ENCODE assay signal across 29 mouse cellular contexts in genomic region chrX:145499101-145499500, GRCm38 (mm10). TPM values are rescaled to one million over a fixed set of nuclear protein-coding genes. Genes with fewer than 3 reads are reported as not detected.
DNase-seq lines count a peak whose midpoint lies in the region; ATAC-seq and TF ChIP-seq lines count a peak whose summit lies in the region.
"Had no signal": no experiment of that assay in that cellular context is flagged by ENCODE, and none has a peak within 500 bp of the region (broad histone marks: within the 10 kb centered on the region; RNA-seq: fewer than 3 reads in every experiment).

No protein-coding gene starts in this region.

- H3K9ac ChIP-seq in embryonic facial prominence, embryonic 14.5 days (ENCODE audit: low read depth, low read length) = no peak overlapping the region
- no peak overlapping the region for H3K9ac ChIP-seq in limb, embryonic 14.5 days (ENCODE audit: low read depth, low read length, severe bottlenecking)
- H3K9ac ChIP-seq in heart, adult 2 months (ENCODE audit: low read depth, low read length) = no peak overlapping the region
- H3K9ac ChIP-seq: embryonic facial prominence, embryonic 15.5 days; forebrain, postnatal 0 days; heart, embryonic 12.5 days; heart, embryonic 15.5 days; hindbrain, embryonic 13.5 days; intestine, embryonic 15.5 days had no signal

- intact Hi-C loops in gastrocnemius, adult 2 months (cut with DNase I) = no loop called here
- intact Hi-C loops in heart, adult 2 months (cut with DNase I) = no loop called here

- no peaks in the 10 kb centered on the region; the same call in 1 of the 2 replicates for H3K4me1 ChIP-seq in embryonic facial prominence, embryonic 14.5 days (ENCODE audit: control insufficient read depth, insufficient read depth, low read length)
- peaks cover 6% of the 10 kb centered on the region; the same call in 1 of the 2 replicates for H3K4me1 ChIP-seq in limb, embryonic 14.5 days (ENCODE audit: control insufficient read depth, insufficient read depth, low read length)
- peaks cover 1% of the 10 kb centered on the region; the same call in 1 of the 2 replicates for H3K4me1 ChIP-seq in heart, adult 2 months (ENCODE audit: control insufficient read depth, insufficient read depth, low read length)
- H3K4me1 ChIP-seq: embryonic facial prominence, embryonic 15.5 days; heart, embryonic 15.5 days; intestine, embryonic 15.5 days had no signal

- H3K27ac ChIP-seq in gastrocnemius, adult 2 months = peak overlapping the region; percentile 63; the same call in 1 of the 2 replicates
- 0 out of 2 replicates have a peak overlapping the region, but pooled peaks have one; percentile 15 for H3K27ac ChIP-seq in embryonic facial prominence, embryonic 14.5 days (replicated peaks; ENCODE audit: low read depth, low read length)
- no peak overlapping the region for H3K27ac ChIP-seq in limb, embryonic 14.5 days (replicated peaks; ENCODE audit: low read depth, low read length)
- H3K27ac ChIP-seq in heart, adult 2 months = no peak overlapping the region
- H3K27ac ChIP-seq: embryonic facial prominence, embryonic 15.5 days; heart, embryonic 15.5 days; hindbrain, embryonic 10.5 days; hindbrain, embryonic 13.5 days; intestine, embryonic 15.5 days had no signal

- no peak overlapping the region for H3K4me3 ChIP-seq in gastrocnemius, adult 2 months
- H3K4me3 ChIP-seq in embryonic facial prominence, embryonic 14.5 days (ENCODE audit: low read depth, low read length) = no peak overlapping the region
- no peak overlapping the region for H3K4me3 ChIP-seq in limb, embryonic 14.5 days (replicated peaks; ENCODE audit: low read length)
- no peak overlapping the region for H3K4me3 ChIP-seq in heart, adult 2 months
- H3K4me3 ChIP-seq: embryonic facial prominence, embryonic 15.5 days; heart, embryonic 12.5 days; heart, embryonic 15.5 days; hindbrain, embryonic 10.5 days; hindbrain, embryonic 13.5 days; intestine, embryonic 15.5 days had no signal

- no peak for TF ChIP-seq EP300 in heart, adult 2 months (IDR thresholded peaks at IDR 0.05; ENCODE audit: insufficient read depth, low read depth, low read length)

- H3K36me3 ChIP-seq in embryonic facial prominence, embryonic 14.5 days (ENCODE audit: control insufficient read depth, insufficient read depth, low read length) = no peaks in the 10 kb centered on the region
- H3K36me3 ChIP-seq in limb, embryonic 14.5 days (ENCODE audit: control insufficient read depth, insufficient read depth, low read length) = no peaks in the 10 kb centered on the region
- no peaks in the 10 kb centered on the region for H3K36me3 ChIP-seq in heart, adult 2 months (ENCODE audit: control insufficient read depth, insufficient read depth, low read length)
- H3K36me3 ChIP-seq: embryonic facial prominence, embryonic 15.5 days; heart, embryonic 12.5 days; heart, embryonic 15.5 days; hindbrain, embryonic 10.5 days; hindbrain, embryonic 13.5 days; intestine, embryonic 15.5 days had no signal

- 37% methylated on average over 2 of the region's 2 CpGs for WGBS in embryonic facial prominence, embryonic 14.5 days
- 43% methylated on average over 2 of the region's 2 CpGs for WGBS in limb, embryonic 14.5 days
- 66% methylated on average over 2 of the region's 2 CpGs for WGBS in heart, adult 2 months

- TF ChIP-seq POLR2A in limb, embryonic 14.5 days (IDR thresholded peaks at IDR 0.05; ENCODE audit: borderline replicate concordance, extremely low read depth, insufficient read depth, insufficient read length) = no peak
- TF ChIP-seq POLR2A in heart, adult 2 months (IDR thresholded peaks at IDR 0.05; ENCODE audit: insufficient read depth, low read depth, low read length) = no peak

- H3K4me2 ChIP-seq in embryonic facial prominence, embryonic 14.5 days (ENCODE audit: low read depth, low read length) = 0 out of 2 replicates have a peak overlapping the region, but pooled peaks have one; percentile 15
- H3K4me2 ChIP-seq in limb, embryonic 14.5 days (replicated peaks; ENCODE audit: low read depth, low read length, severe bottlenecking) = no peak overlapping the region
- H3K4me2 ChIP-seq: embryonic facial prominence, embryonic 15.5 days; heart, embryonic 12.5 days; heart, embryonic 15.5 days; hindbrain, embryonic 13.5 days; intestine, embryonic 15.5 days had no signal

- no peaks in the 10 kb centered on the region for H3K9me3 ChIP-seq in embryonic facial prominence, embryonic 14.5 days (ENCODE audit: control insufficient read depth, low read length)
- no peaks in the 10 kb centered on the region for H3K9me3 ChIP-seq in limb, embryonic 14.5 days (ENCODE audit: control insufficient read depth, low read length)
- H3K9me3 ChIP-seq: embryonic facial prominence, embryonic 15.5 days; heart, embryonic 12.5 days; heart, embryonic 15.5 days; hindbrain, embryonic 10.5 days; hindbrain, embryonic 13.5 days; intestine, embryonic 15.5 days had no signal

- ATAC-seq in embryonic facial prominence, embryonic 14.5 days (ENCODE audit: low read depth) = peak; percentile 30; the same call in 1 of the 2 replicates
- ATAC-seq in limb, embryonic 14.5 days (ENCODE audit: low FRiP score, low read depth) = peak; percentile 35; the same call in 1 of the 2 replicates
- ATAC-seq: CD4-positive, CD25-positive, alpha-beta regulatory T cell, adult 4 months; forebrain, embryonic 14.5 days; forebrain, postnatal 0 days; hindbrain, embryonic 16.5 days; intestine, embryonic 15.5 days had no signal

- DNase-seq in gastrocnemius, adult 2 months = no peak
- no peak for DNase-seq in gastrocnemius, postnatal 4 days (ENCODE audit: low spot score in 2 of 2)
- peak; percentile 67 for DNase-seq in 3T3-L1 (ENCODE audit: low read depth, low spot score)
- DNase-seq in embryonic facial prominence, embryonic 14.5 days (ENCODE audit: low spot score) = peak; percentile 67
- peak; percentile 52 for DNase-seq in limb, embryonic 14.5 days (ENCODE audit: low spot score)
- no peak for DNase-seq in adrenal gland, adult (ENCODE audit: inconsistent age in 2 of 2, low spot score in 1 of 2)
- no peak for DNase-seq in heart, adult 2 months
- DNase-seq: adrenal gland, adult 2 months; adrenal gland, postnatal 14 days; cerebellum, adult 11 months; cerebellum, adult 2 months; cerebellum, adult 9-11 months; cerebellum, postnatal 25 days; forebrain, postnatal 0 days; gastrocnemius, postnatal 10 days; gastrocnemius, postnatal 36 days; heart, adult 11 months; heart, postnatal 10 days; heart, postnatal 36 days had no signal

- H3K27me3 ChIP-seq in embryonic facial prominence, embryonic 14.5 days (replicated peaks; ENCODE audit: control insufficient read depth, insufficient read depth, low read length) = no peaks in the 10 kb centered on the region
- no peaks in the 10 kb centered on the region for H3K27me3 ChIP-seq in limb, embryonic 14.5 days (ENCODE audit: control insufficient read depth, insufficient read depth, low read length)
- H3K27me3 ChIP-seq in heart, adult 2 months (ENCODE audit: control insufficient read depth, insufficient read depth, low read length) = no peaks in the 10 kb centered on the region
- H3K27me3 ChIP-seq: embryonic facial prominence, embryonic 15.5 days; heart, embryonic 12.5 days; heart, embryonic 15.5 days; hindbrain, embryonic 13.5 days; intestine, embryonic 15.5 days had no signal

- TF ChIP-seq CTCF in gastrocnemius, adult 2 months (IDR thresholded peaks at IDR 0.05) = no peak
- TF ChIP-seq CTCF in heart, adult 2 months (IDR thresholded peaks at IDR 0.05) = no peak

- H3K79me2 ChIP-seq in heart, adult 2 months (replicated peaks; ENCODE audit: control insufficient read depth, insufficient read depth, low read length) = no peaks in the 10 kb centered on the region

RNA-seq across cellular contexts. Expression of gene Amot, which starts 5.9 kb away (rescaled TPM):
- 100 to 1,000 TPM in 1 of 2 experiments, 10 to 100 TPM in 1; 82.8 to 116 TPM for total RNA-seq in gastrocnemius, adult 2 months (2021)
- 100 to 1,000 TPM; 163 to 171 TPM for total RNA-seq in gastrocnemius, postnatal 4 days (2021)
- 26.3 and 34.5 TPM in 2 replicates for polyA plus RNA-seq in embryonic facial prominence, embryonic 14.5 days (2014; fragmentation: Nextera tagmentation; extraction: Ambion mirVana)
- 54.0 and 76.4 TPM in 2 replicates for polyA plus RNA-seq in limb, embryonic 14.5 days (2012; rRNA removed)
- 29.7 and 35.5 TPM in 2 replicates for polyA plus RNA-seq in limb, embryonic 14.5 days (2014; fragmentation: Nextera tagmentation; extraction: Ambion mirVana)
- total RNA-seq in heart, adult 2 months (2021) = 1 to 10 TPM; 6.1 to 7.2 TPM
- 6.4 and 6.7 TPM in 2 replicates for polyA plus RNA-seq in heart, adult 2 months (2012; rRNA removed)
- total RNA-seq: MEL had no signal

Comparison
In these comparisons a context has a peak if more than half of its experiments do, and no peak if none do; other contexts are left out.
1. DNase-seq: peak in 3T3-L1 (single experiment), embryonic facial prominence, embryonic 14.5 days (single experiment) and limb, embryonic 14.5 days (single experiment); none in gastrocnemius, adult 2 months (single experiment), gastrocnemius, postnatal 4 days (0 of 2), adrenal gland, adult (0 of 2) and heart, adult 2 months (0 of 2).
2. H3K27ac ChIP-seq: peak in gastrocnemius, adult 2 months (single experiment) and embryonic facial prominence, embryonic 14.5 days (single experiment); none in limb, embryonic 14.5 days (single experiment) and heart, adult 2 months (single experiment).
3. RNA of gene Amot, which starts 5.9 kb away (total RNA-seq): 163 to 171 TPM in gastrocnemius, postnatal 4 days and 82.8 to 116 TPM in gastrocnemius, adult 2 months; 6.1 to 7.2 TPM in heart, adult 2 months; every median in the first group is over 10 times any median in the second.